Mouse (Mus musculus) ZHBTc4 (cell line): ENCODE measurements around the gene Maml3.
A peak's percentile ranks its signal among the peaks of the same experiment; 100 is the strongest.

Source experiments
- DNase-seq: peaks from one replicate; pipeline ENCODE4 v3.0.0-alpha.2; 2011; ENCODE audit warnings: low read depth, low spot score

Gene Maml3

GRCm38 (mm10) chr3:51953927-51954326 lies 150.9 kb downstream of the Maml3 start:
- no peak for DNase-seq

DNA sequence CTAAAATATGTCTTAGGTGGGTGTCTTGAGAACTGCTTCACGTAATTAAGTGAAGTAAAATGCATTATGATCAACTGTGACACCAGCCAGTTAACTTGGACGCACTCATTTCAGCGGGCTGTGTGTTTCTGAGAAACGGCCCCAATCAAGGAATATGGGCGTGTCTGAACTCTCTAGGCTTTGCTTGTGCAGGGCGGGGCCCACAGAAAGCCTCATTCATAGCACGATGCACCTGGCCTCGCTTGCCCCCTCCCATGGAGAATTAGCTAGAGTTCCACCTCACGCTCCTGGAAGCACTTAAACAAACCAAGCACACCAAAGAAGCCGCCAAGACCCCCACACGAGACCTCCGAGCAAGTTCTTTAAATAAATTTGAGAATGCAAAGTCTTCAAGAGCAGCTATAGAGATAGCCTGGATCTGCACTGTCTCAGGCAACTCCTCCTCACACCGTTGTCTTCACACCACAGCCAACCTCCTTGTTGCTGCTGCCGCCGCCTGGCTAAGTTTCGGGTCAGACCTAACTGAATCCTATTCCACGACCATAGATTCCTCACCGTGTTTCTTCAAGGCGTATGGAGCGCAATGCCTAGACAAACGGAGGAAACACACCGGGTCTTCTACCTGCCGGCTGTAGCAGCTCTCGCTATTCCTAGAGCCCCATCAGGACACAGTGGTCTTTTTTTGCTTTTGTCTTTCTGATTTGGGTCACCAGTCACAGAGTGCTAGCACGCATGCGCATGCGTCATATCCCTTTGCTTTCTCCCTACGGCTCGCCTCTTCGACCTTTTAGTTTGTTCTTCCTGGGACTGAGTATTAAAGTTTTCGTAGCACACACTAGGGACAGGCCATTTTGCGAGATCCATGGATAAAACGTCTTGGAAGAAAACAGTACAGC lies 151.9 kb downstream of the Maml3 start:
- peak; percentile 53 for DNase-seq

DNA sequence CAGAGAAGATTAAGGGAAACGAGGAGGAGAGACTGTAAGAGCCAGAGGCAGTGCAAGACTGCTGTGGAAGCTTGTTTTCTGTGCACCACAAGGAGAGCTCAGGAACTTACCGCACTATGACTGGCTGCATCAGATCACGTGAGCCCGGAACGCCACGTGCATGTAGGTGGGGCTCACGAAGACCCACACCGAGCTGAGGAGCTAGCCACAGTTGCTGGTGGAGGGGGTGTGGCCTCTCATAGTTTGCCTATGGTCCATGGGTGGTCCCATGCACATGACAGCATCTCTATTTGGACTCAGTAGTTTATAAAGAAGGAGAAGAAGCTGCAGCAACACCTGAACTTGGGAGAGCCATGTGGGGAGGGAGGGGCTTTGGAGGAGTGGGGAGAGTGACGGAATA lies 152.6 kb downstream of the Maml3 start:
- peak; percentile 40 for DNase-seq

DNA sequence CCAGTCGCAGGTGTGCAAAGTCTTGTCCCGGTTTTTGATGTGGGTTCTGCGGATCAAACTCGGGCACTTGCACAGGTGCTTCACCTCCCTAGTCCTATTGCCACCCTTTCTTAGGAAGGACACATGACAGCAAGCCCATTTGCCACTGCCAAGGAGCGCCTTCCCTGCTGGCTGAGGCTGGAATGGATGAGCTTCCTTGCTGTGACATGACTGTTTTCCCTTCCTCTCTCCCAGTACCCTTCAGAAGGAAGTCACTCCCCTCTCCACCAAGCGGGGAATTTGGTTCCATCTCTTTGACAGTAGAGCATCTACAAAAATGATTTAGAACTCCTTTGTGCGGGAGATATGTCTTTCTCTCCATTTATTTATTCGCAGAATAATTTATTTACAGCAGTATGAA lies 155.2 kb downstream of the Maml3 start:
- DNase-seq = no peak

GRCm38 (mm10) chr3:51947168-51947567 lies 157.7 kb downstream of the Maml3 start:
- DNase-seq = no peak

DNA sequence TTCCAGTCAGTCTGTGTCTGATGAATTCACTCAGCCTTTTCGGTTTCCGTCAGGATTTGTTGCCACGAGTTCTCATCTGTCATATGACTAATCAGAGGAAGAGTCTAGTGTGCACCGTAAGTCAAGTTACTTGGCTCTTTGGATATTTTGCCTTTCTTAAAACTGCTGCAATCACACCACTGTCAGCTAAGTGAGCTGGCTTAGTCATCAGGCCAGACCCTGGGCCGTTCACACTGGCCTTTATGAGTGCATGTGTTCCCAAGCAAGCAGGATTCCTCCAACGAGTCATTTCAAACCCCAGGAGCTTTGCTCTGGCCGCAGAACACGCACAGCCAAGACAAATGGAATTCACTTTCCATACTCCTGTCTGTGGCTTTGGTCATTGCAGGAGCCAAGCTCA lies 161.2 kb downstream of the Maml3 start:
- no peak for DNase-seq

- no peak for DNase-seq
These were observed 163.1 kb downstream of the Maml3 start for GRCm38 (mm10) chr3:51941781-51942180.

DNA sequence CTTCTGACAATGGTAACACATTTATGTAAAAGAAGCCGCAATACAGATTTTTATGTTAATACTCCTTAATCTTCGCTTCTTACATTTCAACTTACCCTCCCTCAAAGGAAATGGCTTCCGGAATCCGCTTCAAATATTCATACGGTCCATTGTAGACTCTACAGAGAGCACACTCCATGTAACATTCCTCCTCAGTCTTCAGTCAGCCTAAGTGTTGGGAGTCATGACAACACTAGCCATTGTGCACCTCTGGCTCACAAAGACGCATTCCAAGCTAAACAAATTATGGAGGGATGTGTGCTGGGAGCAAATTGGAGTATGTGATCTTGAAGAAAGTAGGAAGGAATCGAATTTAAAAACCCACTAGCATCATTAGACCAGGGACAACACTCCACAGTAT lies 165.0 kb downstream of the Maml3 start:
- DNase-seq = no peak

DNA sequence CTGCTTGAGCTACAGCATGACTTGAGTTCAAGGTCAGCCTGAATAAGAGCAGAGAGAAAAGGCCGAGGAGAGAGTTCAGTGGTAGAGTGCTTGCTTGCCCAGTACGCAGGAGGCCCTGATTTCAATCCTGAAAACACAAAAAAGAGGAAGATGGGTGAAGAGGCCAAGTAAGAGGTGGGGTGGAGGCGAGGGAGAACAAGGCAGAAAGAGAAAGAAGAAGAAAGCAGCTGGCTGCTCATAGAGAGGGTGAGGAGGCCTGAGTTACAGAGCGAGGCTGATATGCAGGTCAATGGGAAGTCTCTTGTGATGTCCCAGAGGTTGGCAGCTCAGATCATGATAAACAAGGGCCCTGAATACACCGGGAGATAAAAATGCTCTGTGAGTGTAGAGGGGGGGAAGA lies 165.8 kb downstream of the Maml3 start:
- DNase-seq = no peak

- DNase-seq = no peak
These were observed 167.7 kb downstream of the Maml3 start for GRCm38 (mm10) chr3:51937176-51937575.

DNA sequence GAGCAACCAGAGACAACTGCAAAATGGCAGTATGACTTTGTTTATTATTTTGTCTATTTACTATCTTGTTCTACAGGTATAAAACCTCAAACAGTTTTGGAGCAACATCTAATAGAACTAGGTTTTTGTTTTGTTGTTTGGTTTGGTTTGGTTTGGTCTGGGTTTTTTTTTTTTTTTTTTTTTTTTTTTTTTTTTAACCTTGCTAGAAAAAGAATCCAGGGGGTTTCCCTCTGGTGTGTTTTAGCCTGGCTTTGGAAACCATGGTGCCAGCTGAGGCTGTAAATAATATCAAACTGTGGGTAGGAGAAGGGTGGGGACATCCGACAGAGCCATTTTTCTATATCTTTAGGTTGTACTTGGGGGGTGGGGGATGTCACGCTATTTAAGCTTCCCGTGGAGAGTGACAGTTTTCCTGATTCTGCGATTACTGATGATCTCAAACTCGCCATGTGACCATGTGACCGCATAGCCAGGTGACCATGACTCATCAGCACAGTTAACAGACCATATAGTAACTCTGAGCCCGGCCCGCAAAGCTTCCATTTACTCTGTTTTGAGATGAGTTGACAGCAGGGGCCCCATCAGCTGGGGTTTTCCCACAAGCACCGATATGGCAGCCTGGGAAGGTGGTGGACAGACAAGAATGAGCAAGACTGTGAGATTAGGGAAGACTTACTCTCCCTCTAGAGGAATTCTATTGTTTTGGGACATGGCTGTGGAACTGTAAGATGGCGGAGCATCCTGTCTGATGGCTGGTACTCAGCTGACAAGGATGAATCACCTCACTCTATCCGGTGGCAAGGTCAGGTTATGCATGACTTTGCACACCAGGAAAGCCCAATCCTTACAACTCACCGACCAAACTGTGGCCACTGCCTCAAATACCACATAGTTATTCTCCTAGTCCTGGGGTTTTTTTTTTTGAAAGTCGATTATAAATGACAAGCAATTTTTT lies 170.1 kb downstream of the Maml3 start:
- peak; percentile 43 for DNase-seq

- DNase-seq = no peak
These were observed 176.7 kb downstream of the Maml3 start for GRCm38 (mm10) chr3:51928188-51928587.

DNA sequence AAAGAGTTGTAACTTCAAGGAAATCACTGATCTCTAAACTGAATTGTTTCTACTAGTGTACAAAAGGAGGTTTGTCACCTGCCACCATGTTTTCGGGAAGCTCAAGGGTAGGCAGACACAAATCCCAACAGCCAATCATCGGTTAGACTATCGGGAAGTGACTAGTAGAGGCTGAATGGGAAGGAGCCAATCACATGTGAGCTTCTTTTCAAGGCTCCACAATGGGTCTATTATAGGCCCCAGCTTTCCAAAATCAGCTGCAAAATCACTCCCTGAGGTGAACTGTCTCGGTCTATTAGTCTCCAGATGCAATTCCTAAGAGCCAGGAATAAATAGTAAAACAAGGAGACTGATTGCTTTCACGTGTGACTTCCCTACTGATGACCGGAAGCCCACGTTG lies 177.3 kb downstream of the Maml3 start:
- no peak for DNase-seq

GRCm38 (mm10) chr3:51927043-51927442 lies 177.8 kb downstream of the Maml3 start:
- DNase-seq = no peak

GRCm38 (mm10) chr3:51925758-51926157 lies 179.1 kb downstream of the Maml3 start:
- no peak for DNase-seq

DNA sequence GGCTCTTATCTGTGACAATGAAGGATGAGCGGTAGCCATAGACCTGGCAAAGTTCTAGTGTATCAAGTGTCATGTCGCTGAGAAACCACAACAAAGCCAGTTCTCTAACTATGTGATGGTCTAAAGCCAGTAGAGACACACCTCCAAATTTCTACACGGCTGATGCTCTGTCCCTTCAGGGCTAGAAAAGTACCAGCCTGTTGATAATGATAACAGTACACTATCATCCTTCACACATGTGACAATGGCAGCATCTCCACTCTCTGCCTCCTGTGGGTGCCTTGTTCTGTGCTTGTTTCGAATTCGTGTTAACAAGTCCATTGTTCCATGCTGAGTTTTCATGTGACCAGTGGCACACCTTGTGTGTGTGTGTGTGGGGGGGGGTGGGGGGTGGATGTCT lies 180.2 kb downstream of the Maml3 start:
- no peak for DNase-seq

GRCm38 (mm10) chr3:51923800-51924199 lies 181.1 kb downstream of the Maml3 start:
- no peak for DNase-seq

- DNase-seq = no peak
These were observed 188.0 kb downstream of the Maml3 start for GRCm38 (mm10) chr3:51916902-51917301.

DNA sequence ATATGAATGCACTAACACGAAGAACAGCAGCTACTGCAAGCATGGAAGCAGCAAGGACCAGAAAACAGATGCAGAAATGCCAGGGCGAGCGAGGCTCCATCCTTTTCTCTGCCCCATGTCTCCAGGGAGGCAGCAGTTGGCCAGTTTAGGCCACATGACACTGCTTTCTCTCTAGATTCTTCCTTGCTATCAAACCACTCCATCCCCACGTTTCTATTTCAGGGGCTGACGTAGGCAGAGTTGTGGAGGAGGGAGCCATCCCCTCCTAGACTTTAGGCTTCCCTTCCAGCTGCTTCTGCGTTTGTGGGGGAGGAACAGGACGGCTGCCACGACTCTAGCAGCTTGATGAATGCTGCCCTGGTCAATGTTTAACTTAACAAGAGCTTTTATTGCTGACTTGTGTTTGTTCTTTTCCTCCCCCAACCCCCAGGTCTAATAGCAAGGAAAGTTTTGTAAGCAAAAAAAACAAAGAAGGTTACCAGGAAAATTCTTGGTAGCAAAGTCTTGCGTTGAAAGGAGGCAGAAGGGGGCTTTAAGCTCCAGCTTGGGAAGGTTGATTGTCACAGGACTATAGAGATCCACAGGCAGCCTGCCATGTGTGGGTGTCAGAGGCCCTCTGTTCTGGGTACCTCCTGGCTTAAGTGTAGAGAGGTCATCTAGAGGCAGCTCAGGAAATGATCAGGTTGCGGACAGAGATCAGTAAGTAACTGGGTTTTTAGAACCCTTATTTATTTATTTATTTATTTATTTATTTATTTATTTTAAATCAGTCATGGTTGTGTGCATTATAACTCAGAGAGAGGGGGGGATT lies 188.6 kb downstream of the Maml3 start:
- DNase-seq = no peak

DNA sequence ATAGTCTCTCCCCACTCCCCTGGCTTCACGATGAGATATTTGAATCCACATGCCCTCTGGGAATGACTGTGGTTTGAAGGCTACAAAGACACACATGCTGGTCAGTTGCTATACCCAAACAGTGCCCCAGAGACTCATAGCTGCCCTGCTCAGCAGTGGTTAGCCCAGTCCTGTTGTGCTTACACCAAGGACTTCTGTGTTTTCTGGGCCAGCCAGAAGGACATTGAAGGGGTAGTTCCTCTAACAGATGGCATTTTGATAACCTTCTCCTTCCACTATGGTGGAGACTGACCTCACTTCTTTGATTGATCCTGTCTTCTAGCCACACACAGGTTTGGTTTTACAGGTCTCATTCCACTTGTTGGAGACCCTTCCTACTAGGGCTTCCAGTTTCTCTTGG lies 189.5 kb downstream of the Maml3 start:
- no peak for DNase-seq

- DNase-seq = no peak
These were observed 190.0 kb downstream of the Maml3 start for GRCm38 (mm10) chr3:51914900-51915299.

- DNase-seq = no peak
These were observed 191.4 kb downstream of the Maml3 start for GRCm38 (mm10) chr3:51913498-51913897.
